ENCODE assay signal across 7 mouse cellular contexts in genomic region chr5:130256678-130257271, GRCm38 (mm10). TPM values are rescaled to one million over a fixed set of nuclear protein-coding genes. Genes with fewer than 3 reads are reported as not detected.
A peak's percentile ranks its signal among the peaks of the same experiment; 100 is the strongest.
DNase-seq lines count a peak whose midpoint lies in the region; ATAC-seq lines count a peak whose summit lies in the region.

No protein-coding gene starts in this region.

- peak overlapping the region; percentile 82 for H3K4me3 ChIP-seq in intestine, embryonic 16.5 days (ENCODE audit: low read length)
- peak overlapping the region; percentile 72 for H3K4me3 ChIP-seq in midbrain, embryonic 11.5 days (ENCODE audit: low read depth, low read length)

- peak; percentile 94 for ATAC-seq in intestine, embryonic 16.5 days
- ATAC-seq in midbrain, embryonic 11.5 days (ENCODE audit: low FRiP score) = peak; percentile 95

- peaks cover 10% of the 10 kb centered on the region; the same call in 1 of the 2 replicates for H3K4me1 ChIP-seq in intestine, embryonic 16.5 days (ENCODE audit: control insufficient read depth, insufficient read depth, low read length)
- peaks cover 12% of the 10 kb centered on the region for H3K4me1 ChIP-seq in midbrain, embryonic 11.5 days (ENCODE audit: control insufficient read depth, insufficient read depth, low read length)

- H3K27ac ChIP-seq in intestine, embryonic 16.5 days (ENCODE audit: low read length) = peak overlapping the region; percentile 80
- H3K27ac ChIP-seq in midbrain, embryonic 11.5 days (ENCODE audit: low read depth, low read length) = peak overlapping the region; percentile 54; the same call in 1 of the 2 replicates

- peaks cover 5% of the 10 kb centered on the region for H3K36me3 ChIP-seq in intestine, embryonic 16.5 days (ENCODE audit: control insufficient read depth, insufficient read depth, low read length)
- peaks cover 2% of the 10 kb centered on the region; the same call in 1 of the 2 replicates for H3K36me3 ChIP-seq in midbrain, embryonic 11.5 days (ENCODE audit: control insufficient read depth, insufficient read depth, low read length)

- peak overlapping the region; percentile 90 for H3K9ac ChIP-seq in intestine, embryonic 16.5 days (ENCODE audit: low read depth, low read length)
- peak overlapping the region; percentile 81 for H3K9ac ChIP-seq in midbrain, embryonic 11.5 days (ENCODE audit: low read length)

- H3K27me3 ChIP-seq in intestine, embryonic 16.5 days (replicated peaks; ENCODE audit: control insufficient read depth, insufficient read depth, low read length) = no peaks in the 10 kb centered on the region
- no peaks in the 10 kb centered on the region for H3K27me3 ChIP-seq in midbrain, embryonic 11.5 days (ENCODE audit: control insufficient read depth, insufficient read depth, low read length)

- intact Hi-C loops in left cerebral cortex, postnatal 36 days (cut with DNase I) = no loop called here

- WGBS in intestine, embryonic 16.5 days = under 1% methylated on average over 25 of the region's 25 CpGs
- WGBS in midbrain, embryonic 11.5 days = 0% methylated on average over 25 of the region's 25 CpGs

- H3K4me2 ChIP-seq in intestine, embryonic 16.5 days (ENCODE audit: low read depth, low read length) = peak overlapping the region; percentile 85
- H3K4me2 ChIP-seq in midbrain, embryonic 11.5 days = peak overlapping the region; percentile 72

- H3K9me3 ChIP-seq in intestine, embryonic 16.5 days (ENCODE audit: control insufficient read depth, low read length) = no peaks in the 10 kb centered on the region
- H3K9me3 ChIP-seq in midbrain, embryonic 11.5 days (ENCODE audit: control insufficient read depth, low read length) = no peaks in the 10 kb centered on the region

- peak; percentile 95 for DNase-seq in adrenal gland, adult 8-10 months
- DNase-seq in embryo, embryonic 9.5 days (ENCODE audit: extremely low spot score) = peak; percentile 90
- DNase-seq in gastrocnemius, postnatal 4 days (ENCODE audit: low spot score in 2 of 2) = peak; percentile 80 to 92
- DNase-seq in left cerebral cortex, postnatal 36 days (ENCODE audit: low spot score in 2 of 2) = peak; percentile 89 to 92
- peak; percentile 97 for DNase-seq in midbrain, embryonic 11.5 days (ENCODE audit: low spot score, missing footprints)
- peak; percentile 96 for DNase-seq in skeletal muscle tissue, adult 2 months (ENCODE audit: low read depth, low spot score)

RNA-seq across cellular contexts. Expression of gene Tyw1, which starts 1.4 kb away (rescaled TPM):
- 10 to 100 TPM; 34.0 to 36.4 (median 35.7) TPM for total RNA-seq in adrenal gland, adult 8-10 months (2022)
- 10 to 100 TPM; 13.1 to 14.6 TPM for total RNA-seq in gastrocnemius, postnatal 4 days (2021)
- 22.6 and 24.8 TPM in 2 replicates for polyA plus RNA-seq in intestine, embryonic 16.5 days (2015; fragmentation: Nextera tagmentation; extraction: Ambion mirVana)
- total RNA-seq in left cerebral cortex, postnatal 36 days (2021) = 10 to 100 TPM; 15.3 to 16.2 TPM
- 30.4 and 32.1 TPM in 2 replicates for polyA plus RNA-seq in midbrain, embryonic 11.5 days (2014; fragmentation: Nextera tagmentation; extraction: Ambion mirVana)

RNA-seq across cellular contexts. Expression of gene Sbds, which starts 1.4 kb away (rescaled TPM):
- 100 to 1,000 TPM; 101 to 115 (median 106) TPM for total RNA-seq in adrenal gland, adult 8-10 months (2022)
- 10 to 100 TPM; 33.7 to 40.2 TPM for total RNA-seq in gastrocnemius, postnatal 4 days (2021)
- polyA plus RNA-seq in intestine, embryonic 16.5 days (2015; fragmentation: Nextera tagmentation; extraction: Ambion mirVana) = 78.1 and 83.6 TPM in 2 replicates
- total RNA-seq in left cerebral cortex, postnatal 36 days (2021) = 10 to 100 TPM; 75.4 to 81.3 TPM
- polyA plus RNA-seq in midbrain, embryonic 11.5 days (2014; fragmentation: Nextera tagmentation; extraction: Ambion mirVana) = 66.3 and 72.2 TPM in 2 replicates

RNA-seq across cellular contexts. Expression of gene Tmem248, which starts 39.9 kb away (rescaled TPM):
- total RNA-seq in adrenal gland, adult 8-10 months (2022) = 10 to 100 TPM; 69.6 to 86.9 (median 75.6) TPM
- total RNA-seq in gastrocnemius, postnatal 4 days (2021) = 10 to 100 TPM; 29.3 to 30.0 TPM
- 27.3 and 28.6 TPM in 2 replicates for polyA plus RNA-seq in intestine, embryonic 16.5 days (2015; fragmentation: Nextera tagmentation; extraction: Ambion mirVana)
- 10 to 100 TPM; 42.9 to 43.3 TPM for total RNA-seq in left cerebral cortex, postnatal 36 days (2021)
- 30.3 and 35.7 TPM in 2 replicates for polyA plus RNA-seq in midbrain, embryonic 11.5 days (2014; fragmentation: Nextera tagmentation; extraction: Ambion mirVana)

Comparison
In these comparisons a context has a peak if more than half of its experiments do, and no peak if none do; other contexts are left out.
1. Peak in every context shown above with its lines: DNase-seq, ATAC-seq, H3K4me3 ChIP-seq and H3K27ac ChIP-seq.